Mouse (Mus musculus): ENCODE data around the gene Pnmal2. TPM values are rescaled to one million over a fixed set of nuclear protein-coding genes. Genes with fewer than 3 reads are reported as not detected.

Pnmal2 gene
- 0.58 and 0.80 TPM in 2 replicates for polyA plus RNA-seq (2014; fragmentation: Nextera tagmentation; extraction: Ambion mirVana)

- Histone ChIP-seq H3K9me3 (ENCODE audit: control insufficient read depth, low read length) (no peaks in the 10 kb centered on the region), H3K4me1 (replicated peaks; ENCODE audit: control insufficient read depth, insufficient read depth, low read length) (peaks cover 7% of the 10 kb centered on the region; the same call in 1 of the 2 replicates), H3K36me3 (ENCODE audit: control insufficient read depth, insufficient read depth, low read length) (no peaks in the 10 kb centered on the region), H3K4me3 (ENCODE audit: low read depth, low read length) (peak within 1 kb of the TSS; percentile 53), H3K9ac (ENCODE audit: low read depth, low read length) (peak within 1 kb of the TSS; percentile 2), H3K27ac (ENCODE audit: low read depth, low read length) (no peak within 1 kb of the TSS), H3K27me3 (replicated peaks; ENCODE audit: control insufficient read depth, insufficient read depth, low read length) (peaks cover 62% of the 10 kb centered on the region), H3K4me2 (peak within 1 kb of the TSS; percentile 79)
- WGBS: 15% methylated on average over 36 of the region's 36 CpGs
- DNase-seq (ENCODE audit: low spot score) (peak; percentile 81), ATAC-seq (replicated peaks; ENCODE audit: low FRiP score) (peak; percentile 77)
Measured at GRCm38 (mm10) chr7:16944061-16944807, at the start of gene Pnmal2. Gene Pnmal2 (plus strand): TSS chr7:16944682.

GRCm38 (mm10) chr7:16895000-16895399, 49.5 kb upstream of the Pnmal2 start:
- no peaks in the 10 kb centered on the region for H3K9me3 ChIP-seq (ENCODE audit: control insufficient read depth, low read length)
- no peak overlapping the region for H3K27ac ChIP-seq (ENCODE audit: low read depth, low read length)
- H3K4me1 ChIP-seq (replicated peaks; ENCODE audit: control insufficient read depth, insufficient read depth, low read length): peaks cover 15% of the 10 kb centered on the region
- peak overlapping the region; percentile 56 for H3K4me2 ChIP-seq
- H3K4me3 ChIP-seq (ENCODE audit: low read depth, low read length): 0 out of 2 replicates have a peak overlapping the region, but pooled peaks have one; percentile 7
- ATAC-seq (replicated peaks; ENCODE audit: low FRiP score): peak; percentile 27
- peak; percentile 76 for DNase-seq (ENCODE audit: low spot score)
- peaks cover 45% of the 10 kb centered on the region for H3K27me3 ChIP-seq (replicated peaks; ENCODE audit: control insufficient read depth, insufficient read depth, low read length)
- no peaks in the 10 kb centered on the region for H3K36me3 ChIP-seq (ENCODE audit: control insufficient read depth, insufficient read depth, low read length)
- no peak overlapping the region for H3K9ac ChIP-seq (ENCODE audit: low read depth, low read length)
- WGBS: under 1% methylated on average over 24 of the region's 24 CpGs

DNA sequence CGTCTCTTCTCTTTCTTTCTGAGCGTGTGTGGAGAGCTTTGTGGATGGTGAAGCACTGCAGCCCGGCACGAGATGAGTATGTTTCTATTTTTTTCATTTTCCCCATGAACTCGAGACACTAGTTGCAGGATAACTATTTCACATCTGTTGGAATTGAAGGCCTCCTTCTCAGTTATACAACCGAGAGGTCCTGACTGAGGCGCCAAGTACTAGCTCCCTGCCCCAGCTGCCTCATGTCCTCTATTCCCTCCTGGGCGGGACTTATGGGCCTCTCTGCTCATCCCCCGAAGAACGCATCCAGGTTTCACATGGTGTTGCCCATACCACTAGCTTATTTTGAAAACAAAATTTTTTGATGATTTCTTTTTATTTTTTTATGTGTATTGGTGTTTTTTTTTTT, 49.0 kb upstream of the Pnmal2 start:
- Histone ChIP-seq H3K36me3 (ENCODE audit: control insufficient read depth, insufficient read depth, low read length) (no peaks in the 10 kb centered on the region), H3K9ac (ENCODE audit: low read depth, low read length) (no peak overlapping the region), H3K27ac (ENCODE audit: low read depth, low read length) (no peak overlapping the region), H3K4me3 (ENCODE audit: low read depth, low read length) (0 out of 2 replicates have a peak overlapping the region, but pooled peaks have one; percentile 7), H3K9me3 (ENCODE audit: control insufficient read depth, low read length) (no peaks in the 10 kb centered on the region), H3K4me1 (replicated peaks; ENCODE audit: control insufficient read depth, insufficient read depth, low read length) (peaks cover 15% of the 10 kb centered on the region), H3K27me3 (replicated peaks; ENCODE audit: control insufficient read depth, insufficient read depth, low read length) (peaks cover 43% of the 10 kb centered on the region), H3K4me2 (peak overlapping the region; percentile 56)
- DNase-seq (ENCODE audit: low spot score) (no peak), ATAC-seq (replicated peaks; ENCODE audit: low FRiP score) (no peak)
- WGBS: 39% methylated on average over 10 of the region's 10 CpGs

GRCm38 (mm10) chr7:16900526-16900925, 44.0 kb upstream of the Pnmal2 start:
- 53% methylated on average over 5 of the region's 5 CpGs for WGBS

GRCm38 (mm10) chr7:16903439-16903955, 41.0 kb upstream of the Pnmal2 start:
- Histone ChIP-seq H3K9me3 (ENCODE audit: control insufficient read depth, low read length) (no peaks in the 10 kb centered on the region), H3K36me3 (ENCODE audit: control insufficient read depth, insufficient read depth, low read length) (no peaks in the 10 kb centered on the region), H3K9ac (ENCODE audit: low read depth, low read length) (no peak overlapping the region; the same call in 1 of the 2 replicates), H3K27me3 (replicated peaks; ENCODE audit: control insufficient read depth, insufficient read depth, low read length) (peaks cover 20% of the 10 kb centered on the region), H3K27ac (ENCODE audit: low read depth, low read length) (peak overlapping the region; percentile 9; the same call in 1 of the 2 replicates), H3K4me2 (no peak overlapping the region), H3K4me3 (ENCODE audit: low read depth, low read length) (no peak overlapping the region), H3K4me1 (replicated peaks; ENCODE audit: control insufficient read depth, insufficient read depth, low read length) (peaks cover 47% of the 10 kb centered on the region)
- ATAC-seq (replicated peaks; ENCODE audit: low FRiP score) (no peak), DNase-seq (ENCODE audit: low spot score) (no peak)
- whole genome bisulfite sequencing: 44% methylated on average over 2 of the region's 2 CpGs

More at GRCm38 (mm10) chr7:16900526-16900925, 44.0 kb upstream of the Pnmal2 start:
- Histone ChIP-seq H3K4me1 (replicated peaks; ENCODE audit: control insufficient read depth, insufficient read depth, low read length) (peaks cover 25% of the 10 kb centered on the region), H3K9ac (ENCODE audit: low read depth, low read length) (no peak overlapping the region), H3K27me3 (replicated peaks; ENCODE audit: control insufficient read depth, insufficient read depth, low read length) (peaks cover 11% of the 10 kb centered on the region; the same call in 1 of the 2 replicates), H3K27ac (ENCODE audit: low read depth, low read length) (no peak overlapping the region), H3K36me3 (ENCODE audit: control insufficient read depth, insufficient read depth, low read length) (no peaks in the 10 kb centered on the region), H3K4me2 (no peak overlapping the region), H3K4me3 (ENCODE audit: low read depth, low read length) (no peak overlapping the region), H3K9me3 (ENCODE audit: control insufficient read depth, low read length) (no peaks in the 10 kb centered on the region)
- ATAC-seq (replicated peaks; ENCODE audit: low FRiP score) (no peak), DNase-seq (ENCODE audit: low spot score) (no peak)

- Histone ChIP-seq H3K4me3 (ENCODE audit: low read depth, low read length) (no peak overlapping the region), H3K9ac (ENCODE audit: low read depth, low read length) (no peak overlapping the region), H3K4me2 (no peak overlapping the region), H3K4me1 (replicated peaks; ENCODE audit: control insufficient read depth, insufficient read depth, low read length) (peaks cover 51% of the 10 kb centered on the region), H3K27me3 (replicated peaks; ENCODE audit: control insufficient read depth, insufficient read depth, low read length) (peaks cover 19% of the 10 kb centered on the region), H3K36me3 (ENCODE audit: control insufficient read depth, insufficient read depth, low read length) (no peaks in the 10 kb centered on the region), H3K27ac (ENCODE audit: low read depth, low read length) (peak overlapping the region; percentile 9; the same call in 1 of the 2 replicates), H3K9me3 (ENCODE audit: control insufficient read depth, low read length) (no peaks in the 10 kb centered on the region)
- ATAC-seq (replicated peaks; ENCODE audit: low FRiP score) (no peak), DNase-seq (ENCODE audit: low spot score) (no peak)
- 37% methylated on average over 8 of the region's 10 CpGs for WGBS
Measured at GRCm38 (mm10) chr7:16904120-16904675, 40.3 kb upstream of the Pnmal2 start.

- H3K36me3 ChIP-seq (ENCODE audit: control insufficient read depth, insufficient read depth, low read length): no peaks in the 10 kb centered on the region
- no peak for DNase-seq (ENCODE audit: low spot score)
- peak; percentile 56 for ATAC-seq (replicated peaks; ENCODE audit: low FRiP score)
- no peak overlapping the region for H3K27ac ChIP-seq (ENCODE audit: low read depth, low read length)
- no peak overlapping the region for H3K4me3 ChIP-seq (ENCODE audit: low read depth, low read length)
- peaks cover 12% of the 10 kb centered on the region for H3K27me3 ChIP-seq (replicated peaks; ENCODE audit: control insufficient read depth, insufficient read depth, low read length)
- WGBS: 34% methylated on average over 9 of the region's 9 CpGs
- 0 out of 2 replicates have a peak overlapping the region, but pooled peaks have one; percentile 1 for H3K4me2 ChIP-seq
- H3K9me3 ChIP-seq (ENCODE audit: control insufficient read depth, low read length): no peaks in the 10 kb centered on the region
- H3K4me1 ChIP-seq (replicated peaks; ENCODE audit: control insufficient read depth, insufficient read depth, low read length): peaks cover 55% of the 10 kb centered on the region
- H3K9ac ChIP-seq (ENCODE audit: low read depth, low read length): no peak overlapping the region
Measured at GRCm38 (mm10) chr7:16905491-16906021, 38.9 kb upstream of the Pnmal2 start.

GRCm38 (mm10) chr7:16906281-16906680, 38.2 kb upstream of the Pnmal2 start, which contains the start of gene Ptgir:
Gene Ptgir (plus strand): TSS chr7:16906490.
- Histone ChIP-seq H3K4me1 (replicated peaks; ENCODE audit: control insufficient read depth, insufficient read depth, low read length) (peaks cover 55% of the 10 kb centered on the region), H3K27me3 (replicated peaks; ENCODE audit: control insufficient read depth, insufficient read depth, low read length) (peaks cover 12% of the 10 kb centered on the region), H3K9me3 (ENCODE audit: control insufficient read depth, low read length) (no peaks in the 10 kb centered on the region), H3K4me3 (ENCODE audit: low read depth, low read length) (no peak within 1 kb of the TSS), H3K27ac (ENCODE audit: low read depth, low read length) (no peak within 1 kb of the TSS), H3K9ac (ENCODE audit: low read depth, low read length) (peak within 1 kb of the TSS; percentile 40; the same call in 1 of the 2 replicates), H3K36me3 (ENCODE audit: control insufficient read depth, insufficient read depth, low read length) (no peaks in the 10 kb centered on the region), H3K4me2 (peak within 1 kb of the TSS; percentile 17)
- ATAC-seq (replicated peaks; ENCODE audit: low FRiP score) (no peak), DNase-seq (ENCODE audit: low spot score) (no peak)
- WGBS: 13% methylated on average over 6 of the region's 6 CpGs
